Mouse (Mus musculus): ENCODE results near the gene Dock7. TPM values are rescaled to one million over a fixed set of nuclear protein-coding genes. Genes with fewer than 3 reads are reported as not detected.

The Dock7 gene
- not detected for polyA plus RNA-seq (2017; shearing (Covaris generic))

GRCm38 (mm10) chr4:99120211-99121122 lies at the start of gene Dock7:
Gene Dock7, minus strand, starts transcription at chr4:99120915.

GRCm38 (mm10) chr4:99030686-99031085 lies 90.0 kb downstream of the Dock7 start, which contains the start of gene Angptl3:
Gene Angptl3, plus strand, starts transcription at chr4:99030954.

DNA sequence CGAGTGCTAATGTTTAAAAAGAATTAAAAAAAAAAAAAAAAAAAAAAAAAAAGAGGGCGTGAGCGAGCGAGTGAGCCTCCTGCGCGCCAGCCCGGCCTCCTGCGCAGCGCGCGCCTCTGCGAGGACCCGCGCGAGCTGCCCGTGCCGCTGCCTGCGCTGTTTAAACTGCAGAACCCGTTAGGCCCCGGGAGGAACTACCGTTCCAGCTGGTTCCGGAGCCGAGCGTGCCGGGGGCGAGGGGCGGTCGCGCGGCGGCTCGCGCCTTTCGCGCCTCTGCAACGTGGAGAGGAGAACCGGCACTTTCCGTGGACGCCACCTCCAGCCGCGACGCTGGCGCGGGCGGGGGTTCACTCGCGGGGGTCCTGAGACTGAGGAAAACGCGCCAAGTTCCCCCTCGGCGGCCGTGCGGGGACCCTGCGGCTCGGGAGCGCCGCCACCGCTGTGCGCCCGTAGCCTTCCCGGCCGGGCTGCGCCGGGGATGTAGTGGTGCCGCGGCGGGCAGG lies 197.1 kb downstream of the Dock7 start, which contains the start of gene Usp1:
TSS of gene Usp1 (plus strand) at position 243 of the 503 bp plus-strand sequence.

Other genes starting within 250 kb of the Dock7 start
- 9.5 TPM for gene Usp1, start 197.1 kb downstream of the Dock7 start, polyA plus RNA-seq (2017; shearing (Covaris generic))
- gene Angptl3, start 90.0 kb downstream of the Dock7 start, polyA plus RNA-seq (2017; shearing (Covaris generic)) = not detected
- 1.6 TPM for gene Atg4c, start 73.0 kb upstream of the Dock7 start, polyA plus RNA-seq (2017; shearing (Covaris generic))
- not detected for gene Gm12689, start 175.0 kb upstream of the Dock7 start, polyA plus RNA-seq (2017; shearing (Covaris generic))